Mouse (Mus musculus) layer of hippocampus, adult 18-20 months (tissue): Measurements from ENCODE around the gene Nap1l3. TPM values are rescaled to one million over a fixed set of nuclear protein-coding genes. Genes with fewer than 3 reads are reported as not detected.

Experiments
- DNase-seq, 2 experiments: peaks; one replicate each; pipeline ENCODE4 v3.0.0; 2022; ENCODE audit warnings: low spot score in 2 of 2
- long read RNA-seq: library from polyadenylated mRNA; stranded (forward); transcript quantifications from one replicate; pipeline ENCODE4 v2.0.0, GENCODE M21; 2021
- total RNA-seq, 2 experiments: library from RNA; stranded (reverse); gene quantifications; 2 replicates each; pipeline ENCODE4 v1.2.3; 2021

Gene Nap1l3
- total RNA-seq: 10 to 100 TPM; 39.3 to 42.3 TPM
- long read RNA-seq, transcript Nap1l3-201 (1 exons, 2,837 nt): major isoform, 40 of 40 reads
- long read RNA-seq, partial matches to known transcripts: 0 of 40 reads
- long read RNA-seq, other reads (novel, unspliced or antisense): 0 of 40 reads

GRCm38 (mm10) chrX:122396781-122397581, at the start of gene Nap1l3:
TSS of gene Nap1l3 (minus strand) at chrX:122397401.
- DNase-seq: peak; percentile 70 to 86

GRCm38 (mm10) chrX:122397652-122398051, 451 bp upstream of the Nap1l3 start:
- no peak for DNase-seq
